Mouse (Mus musculus): ENCODE measurements around the gene Plscr4. TPM values are rescaled to one million over a fixed set of nuclear protein-coding genes. Genes with fewer than 3 reads are reported as not detected.

The Plscr4 gene
- polyA plus RNA-seq, 1 experiment from 2014 or later: 13.4 TPM

DNA sequence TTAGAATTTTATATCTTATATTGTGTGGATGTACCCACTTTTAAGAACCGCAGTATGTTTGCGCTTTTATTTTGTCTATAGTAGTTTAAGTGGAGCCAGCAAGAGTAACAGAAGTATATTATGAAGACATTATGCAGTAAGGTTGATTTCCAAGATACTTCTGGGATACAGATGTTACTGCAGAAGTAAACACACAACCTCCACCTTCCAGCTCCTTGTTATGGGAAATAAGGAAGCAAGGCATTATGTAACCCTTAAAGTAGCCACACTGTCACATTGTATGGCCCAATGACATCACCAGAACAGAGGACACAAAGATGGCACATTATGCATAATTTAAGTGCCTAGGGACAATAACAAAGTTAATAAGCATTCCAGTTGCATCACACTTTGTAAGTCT, 1.2 kb downstream of the Plscr4 start:
- Histone ChIP-seq H3K4me1 (ENCODE audit: control insufficient read depth, insufficient read depth, low read length) (0 out of 2 replicates have a peak, but pooled peaks cover 5% of the 10 kb centered on the region), H3K27ac (ENCODE audit: low read length) (peak overlapping the region; percentile 90; the same call in 1 of the 2 replicates), H3K9ac (ENCODE audit: low read length) (no peak overlapping the region; the same call in 1 of the 2 replicates), H3K9me3 (replicated peaks; ENCODE audit: control insufficient read depth, low read length) (no peaks in the 10 kb centered on the region), H3K4me3 (replicated peaks; ENCODE audit: low read length) (peak overlapping the region; percentile 80), H3K27me3 (ENCODE audit: control insufficient read depth, insufficient read depth, low read length) (no peaks in the 10 kb centered on the region), H3K36me3 (ENCODE audit: control insufficient read depth, insufficient read depth, low read length) (no peaks in the 10 kb centered on the region), H3K4me2 (ENCODE audit: low read depth, low read length) (peak overlapping the region; percentile 78)
- no peak for ATAC-seq (ENCODE audit: insufficient read depth, low FRiP score)
- WGBS: 92% methylated on average over 2 of the region's 2 CpGs

DNA sequence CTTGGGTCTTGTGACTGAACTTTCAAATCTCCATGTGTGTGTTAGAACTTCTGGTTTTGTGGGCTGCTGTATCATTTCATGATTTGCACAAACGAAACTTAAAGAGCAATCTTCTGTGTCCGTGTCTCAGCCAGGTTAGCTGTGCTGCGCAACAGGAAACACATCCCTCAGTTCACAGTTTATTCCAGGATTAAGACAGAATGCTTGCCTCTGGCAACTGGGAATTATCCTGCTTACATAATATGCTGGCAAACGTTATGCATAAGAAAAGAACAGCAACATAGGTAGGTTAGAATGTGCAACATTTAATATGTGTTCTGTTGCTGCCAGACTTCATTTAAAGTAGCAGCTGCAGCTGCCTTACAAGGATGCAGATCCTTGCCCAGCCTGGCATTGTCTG, 10.6 kb downstream of the Plscr4 start:
- Histone ChIP-seq H3K27ac (ENCODE audit: low read length) (no peak overlapping the region), H3K9ac (ENCODE audit: low read length) (no peak overlapping the region), H3K4me1 (ENCODE audit: control insufficient read depth, insufficient read depth, low read length) (0 out of 2 replicates have a peak, but pooled peaks cover 2% of the 10 kb centered on the region), H3K27me3 (ENCODE audit: control insufficient read depth, insufficient read depth, low read length) (no peaks in the 10 kb centered on the region), H3K4me2 (ENCODE audit: low read depth, low read length) (no peak overlapping the region), H3K9me3 (replicated peaks; ENCODE audit: control insufficient read depth, low read length) (no peaks in the 10 kb centered on the region), H3K36me3 (ENCODE audit: control insufficient read depth, insufficient read depth, low read length) (no peaks in the 10 kb centered on the region), H3K4me3 (replicated peaks; ENCODE audit: low read length) (no peak overlapping the region)
- ATAC-seq (ENCODE audit: insufficient read depth, low FRiP score): no peak
- 61% methylated on average over 4 of the region's 4 CpGs for WGBS

DNA sequence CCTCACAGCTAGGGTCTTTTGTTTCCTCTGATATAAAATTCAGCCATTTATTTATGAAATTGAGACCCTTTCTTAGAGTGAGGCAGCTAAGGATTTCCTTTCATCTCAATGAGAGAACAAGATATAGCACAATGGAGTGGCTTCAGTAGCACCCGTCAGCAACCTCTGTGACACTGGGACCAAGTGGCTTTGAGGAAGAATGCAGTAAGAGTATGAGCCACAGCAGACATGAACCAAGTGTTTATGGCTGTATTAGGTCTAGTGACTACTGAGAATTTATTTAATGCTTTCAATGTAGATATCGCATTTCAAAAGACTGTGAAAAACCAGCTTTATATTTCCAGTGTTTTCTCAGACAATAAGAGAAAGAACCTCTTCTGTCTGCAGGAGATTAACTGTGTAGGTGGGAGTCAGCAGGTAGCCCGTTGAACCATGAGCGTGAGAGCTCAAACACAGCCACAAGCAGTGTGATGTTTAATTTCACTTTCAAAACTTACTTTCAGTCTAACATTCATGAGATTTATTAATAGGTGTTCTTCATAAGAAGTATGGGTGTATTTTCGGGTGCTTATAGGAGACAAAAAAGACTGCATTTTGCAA, 15.2 kb downstream of the Plscr4 start:
- Histone ChIP-seq H3K36me3 (ENCODE audit: control insufficient read depth, insufficient read depth, low read length) (no peaks in the 10 kb centered on the region), H3K9ac (ENCODE audit: low read length) (no peak overlapping the region), H3K4me1 (ENCODE audit: control insufficient read depth, insufficient read depth, low read length) (0 out of 2 replicates have a peak, but pooled peaks cover 2% of the 10 kb centered on the region), H3K4me2 (ENCODE audit: low read depth, low read length) (no peak overlapping the region), H3K9me3 (replicated peaks; ENCODE audit: control insufficient read depth, low read length) (no peaks in the 10 kb centered on the region), H3K27me3 (ENCODE audit: control insufficient read depth, insufficient read depth, low read length) (no peaks in the 10 kb centered on the region), H3K27ac (ENCODE audit: low read length) (no peak overlapping the region), H3K4me3 (replicated peaks; ENCODE audit: low read length) (no peak overlapping the region)
- no peak for ATAC-seq (ENCODE audit: insufficient read depth, low FRiP score)
- WGBS: 71% methylated on average over 5 of the region's 5 CpGs

DNA sequence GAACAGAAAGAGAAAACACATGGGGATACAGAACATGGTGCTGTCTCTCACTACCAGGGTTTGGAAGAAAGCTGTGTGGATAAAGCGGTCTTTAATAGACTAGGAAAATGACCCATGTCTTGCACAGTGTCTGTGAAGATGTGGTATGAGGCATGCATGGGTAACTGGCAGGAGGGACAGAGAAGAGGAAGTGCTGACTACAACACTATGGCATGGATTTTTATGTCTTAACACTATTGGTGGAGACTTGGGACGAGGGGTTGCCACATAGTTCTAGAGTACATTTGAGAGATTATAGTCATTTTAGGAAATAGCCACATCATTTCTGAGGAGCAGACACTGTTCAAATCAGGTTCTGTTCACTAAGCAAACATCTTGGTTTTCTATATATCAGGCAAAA, 16.0 kb downstream of the Plscr4 start:
- ATAC-seq (ENCODE audit: insufficient read depth, low FRiP score): no peak
- H3K4me2 ChIP-seq (ENCODE audit: low read depth, low read length): no peak overlapping the region
- H3K27ac ChIP-seq (ENCODE audit: low read length): no peak overlapping the region
- H3K9me3 ChIP-seq (replicated peaks; ENCODE audit: control insufficient read depth, low read length): no peaks in the 10 kb centered on the region
- WGBS: 80% methylated on average over 2 of the region's 2 CpGs
- no peak overlapping the region for H3K9ac ChIP-seq (ENCODE audit: low read length)
- H3K36me3 ChIP-seq (ENCODE audit: control insufficient read depth, insufficient read depth, low read length): no peaks in the 10 kb centered on the region
- no peak overlapping the region for H3K4me3 ChIP-seq (replicated peaks; ENCODE audit: low read length)
- no peaks in the 10 kb centered on the region for H3K27me3 ChIP-seq (ENCODE audit: control insufficient read depth, insufficient read depth, low read length)
- no peaks in the 10 kb centered on the region for H3K4me1 ChIP-seq (ENCODE audit: control insufficient read depth, insufficient read depth, low read length)

DNA sequence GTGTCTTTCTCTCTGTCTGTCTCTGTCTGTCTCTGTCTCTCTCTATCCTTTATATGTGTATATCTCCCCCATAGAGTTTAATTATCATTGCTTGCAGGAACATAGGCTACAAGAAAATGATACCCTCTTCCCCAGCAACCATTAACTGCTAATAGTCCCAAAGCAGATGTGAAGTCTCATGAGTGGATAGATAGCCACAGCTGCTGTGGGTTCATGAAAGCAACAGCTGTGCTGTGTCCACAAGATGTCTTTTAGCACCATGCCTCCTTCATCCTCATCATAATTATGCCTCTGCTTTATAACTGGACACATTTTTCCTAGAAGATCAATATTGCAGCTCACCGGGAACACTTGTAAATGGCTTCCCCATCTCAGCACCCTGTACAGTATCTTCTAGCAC, 17.1 kb downstream of the Plscr4 start:
- no peak for ATAC-seq (ENCODE audit: insufficient read depth, low FRiP score)
- no peaks in the 10 kb centered on the region for H3K36me3 ChIP-seq (ENCODE audit: control insufficient read depth, insufficient read depth, low read length)
- H3K9ac ChIP-seq (ENCODE audit: low read length): no peak overlapping the region
- WGBS: 51% methylated on average over 1 of the region's 1 CpGs
- no peaks in the 10 kb centered on the region for H3K27me3 ChIP-seq (ENCODE audit: control insufficient read depth, insufficient read depth, low read length)
- no peak overlapping the region for H3K4me2 ChIP-seq (ENCODE audit: low read depth, low read length)
- H3K4me1 ChIP-seq (ENCODE audit: control insufficient read depth, insufficient read depth, low read length): no peaks in the 10 kb centered on the region
- H3K27ac ChIP-seq (ENCODE audit: low read length): no peak overlapping the region
- H3K4me3 ChIP-seq (replicated peaks; ENCODE audit: low read length): no peak overlapping the region
- H3K9me3 ChIP-seq (replicated peaks; ENCODE audit: control insufficient read depth, low read length): no peaks in the 10 kb centered on the region

DNA sequence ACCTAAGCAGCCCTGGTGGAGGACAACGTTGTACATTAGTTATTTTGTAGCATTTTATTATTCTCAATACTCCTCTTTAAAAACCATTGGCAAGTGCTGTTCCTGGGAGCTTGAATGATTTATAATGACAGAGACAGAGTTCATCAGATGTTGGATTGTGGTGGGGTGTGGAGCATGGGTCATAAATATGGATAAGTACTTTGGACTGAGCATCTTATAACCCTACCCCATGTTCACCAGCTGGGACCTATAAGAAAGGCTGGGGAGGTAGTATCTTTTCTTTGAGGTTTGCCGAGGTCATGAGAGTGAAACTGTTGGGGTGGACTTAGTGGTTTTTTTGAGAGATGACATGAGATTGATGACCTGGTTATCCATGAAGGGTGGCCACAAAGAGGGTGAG, 24.5 kb downstream of the Plscr4 start:
- Histone ChIP-seq H3K36me3 (ENCODE audit: control insufficient read depth, insufficient read depth, low read length) (no peaks in the 10 kb centered on the region), H3K27ac (ENCODE audit: low read length) (no peak overlapping the region), H3K9me3 (replicated peaks; ENCODE audit: control insufficient read depth, low read length) (no peaks in the 10 kb centered on the region), H3K9ac (ENCODE audit: low read length) (no peak overlapping the region), H3K4me3 (replicated peaks; ENCODE audit: low read length) (no peak overlapping the region), H3K27me3 (ENCODE audit: control insufficient read depth, insufficient read depth, low read length) (no peaks in the 10 kb centered on the region), H3K4me1 (ENCODE audit: control insufficient read depth, insufficient read depth, low read length) (no peaks in the 10 kb centered on the region), H3K4me2 (ENCODE audit: low read depth, low read length) (no peak overlapping the region)
- no peak for ATAC-seq (ENCODE audit: insufficient read depth, low FRiP score)
- 57% methylated on average over 2 of the region's 2 CpGs for WGBS

DNA sequence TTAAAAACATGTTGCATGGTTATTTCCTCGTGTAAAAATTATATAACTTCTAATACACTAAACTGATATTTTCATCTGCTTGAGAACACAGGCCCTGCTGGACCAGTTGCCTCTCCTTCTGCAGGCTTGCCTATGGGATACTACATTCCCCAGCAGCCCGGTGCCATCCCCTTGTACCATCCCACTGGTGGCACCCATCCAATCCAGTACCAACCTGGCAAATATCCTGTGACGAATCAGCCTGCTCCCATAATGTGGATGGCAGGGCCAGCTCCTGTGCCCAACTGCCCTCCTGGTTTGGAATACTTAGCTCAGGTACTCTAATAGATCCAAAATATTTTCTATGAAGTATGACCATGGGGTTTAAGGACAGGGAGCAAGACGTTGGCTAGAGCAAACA, 25.4 kb downstream of the Plscr4 start:
- Histone ChIP-seq H3K36me3 (ENCODE audit: control insufficient read depth, insufficient read depth, low read length) (no peaks in the 10 kb centered on the region), H3K27ac (ENCODE audit: low read length) (no peak overlapping the region), H3K9me3 (replicated peaks; ENCODE audit: control insufficient read depth, low read length) (no peaks in the 10 kb centered on the region), H3K4me2 (ENCODE audit: low read depth, low read length) (no peak overlapping the region), H3K9ac (ENCODE audit: low read length) (no peak overlapping the region), H3K27me3 (ENCODE audit: control insufficient read depth, insufficient read depth, low read length) (no peaks in the 10 kb centered on the region), H3K4me1 (ENCODE audit: control insufficient read depth, insufficient read depth, low read length) (no peaks in the 10 kb centered on the region), H3K4me3 (replicated peaks; ENCODE audit: low read length) (no peak overlapping the region)
- no peak for ATAC-seq (ENCODE audit: insufficient read depth, low FRiP score)
- whole genome bisulfite sequencing: 85% methylated on average over 4 of the region's 4 CpGs

DNA sequence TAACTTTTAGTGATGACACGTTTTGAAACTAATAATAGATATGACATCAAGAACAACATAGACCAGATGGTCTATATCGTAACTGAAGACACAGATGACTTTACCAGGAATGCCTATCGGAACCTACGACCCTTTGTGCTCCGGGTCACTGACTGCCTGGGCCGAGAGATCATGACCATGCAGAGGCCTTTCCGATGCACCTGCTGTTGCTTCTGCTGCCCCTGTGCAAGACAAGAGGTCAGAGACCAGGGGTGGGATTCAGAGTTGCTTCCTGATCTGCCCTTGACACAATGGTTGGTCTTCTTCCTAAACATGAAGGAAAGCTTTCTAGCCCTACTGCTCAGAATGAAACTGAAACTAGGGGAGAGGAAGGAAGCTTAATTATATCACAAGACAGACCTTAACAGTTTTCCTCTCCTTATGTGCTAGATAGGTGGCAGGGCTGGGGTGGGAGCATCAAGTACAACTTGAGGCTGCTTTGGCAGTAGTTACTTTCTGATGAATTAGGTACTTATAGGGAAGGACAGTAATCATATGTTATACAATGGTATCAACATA, 27.6 kb downstream of the Plscr4 start:
- no peaks in the 10 kb centered on the region for H3K36me3 ChIP-seq (ENCODE audit: control insufficient read depth, insufficient read depth, low read length)
- H3K27me3 ChIP-seq (ENCODE audit: control insufficient read depth, insufficient read depth, low read length): no peaks in the 10 kb centered on the region
- 85% methylated on average over 7 of the region's 7 CpGs for WGBS
- no peak for ATAC-seq (ENCODE audit: insufficient read depth, low FRiP score)
- no peaks in the 10 kb centered on the region for H3K4me1 ChIP-seq (ENCODE audit: control insufficient read depth, insufficient read depth, low read length)
- H3K9ac ChIP-seq (ENCODE audit: low read length): no peak overlapping the region
- H3K4me2 ChIP-seq (ENCODE audit: low read depth, low read length): no peak overlapping the region
- H3K27ac ChIP-seq (ENCODE audit: low read length): no peak overlapping the region
- no peak overlapping the region for H3K4me3 ChIP-seq (replicated peaks; ENCODE audit: low read length)
- no peaks in the 10 kb centered on the region for H3K9me3 ChIP-seq (replicated peaks; ENCODE audit: control insufficient read depth, low read length)

DNA sequence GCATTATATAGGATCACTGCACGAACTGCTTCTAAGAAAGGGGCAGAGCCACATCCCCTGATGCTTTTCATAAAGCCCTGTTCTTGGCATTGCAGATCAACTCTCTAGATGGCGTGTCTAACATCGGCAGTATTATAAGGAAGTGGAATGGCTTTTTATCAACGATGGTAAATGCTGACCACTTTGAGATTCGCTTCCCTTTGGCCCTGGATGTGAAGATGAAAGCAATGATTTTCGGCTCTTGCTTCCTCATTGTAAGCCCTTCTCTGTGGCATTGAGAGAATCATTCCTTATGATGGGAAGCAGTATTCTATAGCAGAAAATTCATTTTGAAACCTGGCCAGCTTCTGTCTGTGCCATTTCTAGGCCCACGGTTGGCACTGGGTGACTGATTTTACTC, 32.7 kb downstream of the Plscr4 start:
- Histone ChIP-seq H3K4me2 (ENCODE audit: low read depth, low read length) (no peak overlapping the region), H3K4me3 (replicated peaks; ENCODE audit: low read length) (no peak overlapping the region), H3K27me3 (ENCODE audit: control insufficient read depth, insufficient read depth, low read length) (no peaks in the 10 kb centered on the region), H3K36me3 (ENCODE audit: control insufficient read depth, insufficient read depth, low read length) (no peaks in the 10 kb centered on the region), H3K9me3 (replicated peaks; ENCODE audit: control insufficient read depth, low read length) (no peaks in the 10 kb centered on the region), H3K9ac (ENCODE audit: low read length) (no peak overlapping the region), H3K27ac (ENCODE audit: low read length) (no peak overlapping the region), H3K4me1 (ENCODE audit: control insufficient read depth, insufficient read depth, low read length) (no peaks in the 10 kb centered on the region)
- ATAC-seq (ENCODE audit: insufficient read depth, low FRiP score): no peak
- WGBS: 83% methylated on average over 7 of the region's 7 CpGs

All from stomach, embryonic 16.5 days (tissue).